Mouse (Mus musculus) embryonic facial prominence, embryonic 14.5 days (tissue): ENCODE results near the gene Dnajc19. TPM values are rescaled to one million over a fixed set of nuclear protein-coding genes. Genes with fewer than 3 reads are reported as not detected.
A peak's percentile ranks its signal among the peaks of the same experiment; 100 is the strongest.

ENCODE experiments used
- ATAC-seq: fragments of 200-750 bp; cut with Nextera tagmentation; 2 replicates; pipeline ENCODE4 v1.8.0; 2017; ENCODE audit warnings: low read depth, moderate number of reproducible peaks, moderate TSS enrichment
- DNase-seq: peaks from one replicate; pipeline ENCODE4 v3.0.0-alpha.2; 2015; ENCODE audit warnings: low spot score
- H3K27ac ChIP-seq: fragments of 300-500 bp; sonication (generic); replicated peaks from 2 replicates; pipeline ENCODE4 v1.5.1; 2014; ENCODE audit warnings: low read depth, mild to moderate bottlenecking, low read length, moderate library complexity
- H3K27me3 ChIP-seq: fragments of 300-500 bp; sonication (generic); replicated peaks from 2 replicates; pipeline ENCODE4 v1.6.1; 2014; ENCODE audit warnings: low read length; ENCODE audit not compliant: control insufficient read depth, insufficient read depth
- H3K36me3 ChIP-seq: fragments of 300-500 bp; sonication (generic); 2 replicates; pipeline ENCODE4 v1.6.1; 2014; ENCODE audit warnings: low read length, mixed read lengths; ENCODE audit not compliant: control insufficient read depth, insufficient read depth
- H3K4me1 ChIP-seq: fragments of 300-500 bp; sonication (generic); 2 replicates; pipeline ENCODE4 v1.6.1; 2014; ENCODE audit warnings: antibody characterized with exemption, low read length; ENCODE audit not compliant: control insufficient read depth, insufficient read depth
- H3K4me2 ChIP-seq: fragments of 300-500 bp; sonication (generic); 2 replicates; pipeline ENCODE4 v1.6.1; 2014; ENCODE audit warnings: low read depth, mild to moderate bottlenecking, low read length, moderate library complexity, mixed read lengths
- H3K4me3 ChIP-seq: fragments of 300-500 bp; sonication (generic); 2 replicates; pipeline ENCODE4 v1.5.1; 2014; ENCODE audit warnings: low read depth, mild to moderate bottlenecking, low read length
- H3K9ac ChIP-seq: fragments of 300-500 bp; sonication (generic); 2 replicates; pipeline ENCODE4 v1.6.1; 2014; ENCODE audit warnings: low read depth, mild to moderate bottlenecking, low read length, moderate library complexity, mixed read lengths
- H3K9me3 ChIP-seq: fragments of 300-500 bp; sonication (generic); 2 replicates; pipeline ENCODE4 v1.6.1; 2016; ENCODE audit warnings: low read length; ENCODE audit not compliant: control insufficient read depth
- WGBS: fragments of 180-500 bp; shearing (Covaris S2); extraction: QIAGEN DNeasy Blood & Tissue Kit; methylation state at CpG from one replicate; pipeline ENCODE4 v1.1.7; 2014; 5-methylcytosine and 5-hydroxymethylcytosine counted together
- polyA plus RNA-seq: library from polyadenylated mRNA; unstranded; fragments of >200 nt; fragmentation: Nextera tagmentation; extraction: Ambion mirVana; gene quantifications from 2 replicates; pipeline ENCODE4 v1.2.1, GENCODE M21; 2014

Gene Dnajc19
- polyA plus RNA-seq, 1 experiment from 2014 or later: 138 TPM

GRCm38 (mm10) chr3:34062352-34062751 lies 18.8 kb downstream of the Dnajc19 start:
- DNase-seq: no peak
- H3K4me1 ChIP-seq: no peaks in the 10 kb centered on the region
- no peak overlapping the region for H3K4me2 ChIP-seq
- H3K27ac ChIP-seq: no peak overlapping the region
- no peak for ATAC-seq
- H3K27me3 ChIP-seq: no peaks in the 10 kb centered on the region
- H3K36me3 ChIP-seq: peaks cover 60% of the 10 kb centered on the region
- no peak overlapping the region for H3K9ac ChIP-seq
- H3K4me3 ChIP-seq: no peak overlapping the region
- 92% methylated on average over 2 of the region's 2 CpGs for WGBS
- no peaks in the 10 kb centered on the region for H3K9me3 ChIP-seq

DNA sequence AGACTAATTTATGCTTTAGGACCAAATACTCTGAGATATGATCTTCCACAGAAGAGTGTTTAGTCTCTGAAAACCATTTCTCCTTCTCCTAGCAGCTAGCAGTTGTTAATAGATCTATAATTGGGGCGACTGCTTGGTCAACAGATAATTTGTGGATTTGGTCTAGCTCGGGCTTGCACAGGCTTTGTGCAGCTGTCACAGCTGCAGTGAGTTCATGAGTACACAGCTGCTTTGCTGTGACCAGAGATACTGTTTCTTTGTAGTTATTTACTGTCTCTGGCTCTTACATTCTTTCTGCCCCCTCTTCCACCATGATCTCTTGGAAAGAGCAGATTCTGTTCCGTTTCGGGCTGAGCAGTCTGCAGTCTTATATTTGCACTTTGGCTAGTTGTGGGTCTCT lies 39.1 kb downstream of the Dnajc19 start:
- Histone ChIP-seq H3K4me3 (no peak overlapping the region), H3K27me3 (no peaks in the 10 kb centered on the region), H3K27ac (no peak overlapping the region), H3K36me3 (peaks cover 42% of the 10 kb centered on the region), H3K4me2 (no peak overlapping the region), H3K4me1 (no peaks in the 10 kb centered on the region), H3K9ac (no peak overlapping the region), H3K9me3 (no peaks in the 10 kb centered on the region)
- WGBS: 78% methylated on average over 4 of the region's 4 CpGs
- ATAC-seq: no peak
- peak; percentile 38 for DNase-seq

DNA sequence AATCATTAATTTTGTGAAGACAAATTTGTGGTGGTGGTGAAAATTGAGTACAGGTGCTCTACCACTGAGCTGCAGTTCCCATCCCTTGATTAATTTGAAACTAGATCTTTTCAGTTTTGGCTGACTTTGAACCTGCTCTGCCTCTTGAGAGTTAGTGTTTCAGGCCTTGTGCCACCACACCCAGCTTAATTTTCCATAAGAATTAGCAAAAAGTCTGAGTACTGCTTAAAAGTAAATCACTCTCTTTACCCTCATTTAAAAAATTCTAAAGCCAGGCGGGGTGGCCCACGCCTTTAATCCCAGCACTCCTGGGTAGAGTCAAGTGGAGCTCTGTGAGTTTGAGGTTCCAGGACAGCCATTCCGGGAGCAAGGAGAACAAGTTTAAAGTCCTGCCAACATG lies 45.4 kb downstream of the Dnajc19 start:
- DNase-seq (no peak), ATAC-seq (no peak)
- WGBS: 78% methylated on average over 3 of the region's 3 CpGs
- Histone ChIP-seq H3K27ac (no peak overlapping the region), H3K4me2 (no peak overlapping the region), H3K9ac (no peak overlapping the region), H3K9me3 (no peaks in the 10 kb centered on the region), H3K4me3 (no peak overlapping the region), H3K27me3 (no peaks in the 10 kb centered on the region), H3K4me1 (0 out of 2 replicates have a peak, but pooled peaks cover 3% of the 10 kb centered on the region), H3K36me3 (0 out of 2 replicates have a peak, but pooled peaks cover 3% of the 10 kb centered on the region)

GRCm38 (mm10) chr3:34034803-34035202 lies 46.3 kb downstream of the Dnajc19 start:
- WGBS: 77% methylated on average over 1 of the region's 1 CpGs
- Histone ChIP-seq H3K4me3 (no peak overlapping the region), H3K36me3 (no peaks in the 10 kb centered on the region), H3K27ac (no peak overlapping the region), H3K9me3 (no peaks in the 10 kb centered on the region), H3K27me3 (no peaks in the 10 kb centered on the region), H3K9ac (no peak overlapping the region), H3K4me2 (no peak overlapping the region), H3K4me1 (0 out of 2 replicates have a peak, but pooled peaks cover 3% of the 10 kb centered on the region)
- ATAC-seq (no peak), DNase-seq (no peak)

- Histone ChIP-seq H3K27me3 (no peaks in the 10 kb centered on the region), H3K27ac (no peak overlapping the region), H3K4me2 (no peak overlapping the region), H3K4me1 (0 out of 2 replicates have a peak, but pooled peaks cover 3% of the 10 kb centered on the region), H3K36me3 (no peaks in the 10 kb centered on the region), H3K9ac (no peak overlapping the region), H3K4me3 (no peak overlapping the region), H3K9me3 (no peaks in the 10 kb centered on the region)
- ATAC-seq: no peak
- no peak for DNase-seq
- WGBS: 76% methylated on average over 3 of the region's 3 CpGs
Measured at GRCm38 (mm10) chr3:34033720-34034364, 47.3 kb downstream of the Dnajc19 start.

- no peak for ATAC-seq
Measured at GRCm38 (mm10) chr3:34030601-34031000, 50.5 kb downstream of the Dnajc19 start.

DNA sequence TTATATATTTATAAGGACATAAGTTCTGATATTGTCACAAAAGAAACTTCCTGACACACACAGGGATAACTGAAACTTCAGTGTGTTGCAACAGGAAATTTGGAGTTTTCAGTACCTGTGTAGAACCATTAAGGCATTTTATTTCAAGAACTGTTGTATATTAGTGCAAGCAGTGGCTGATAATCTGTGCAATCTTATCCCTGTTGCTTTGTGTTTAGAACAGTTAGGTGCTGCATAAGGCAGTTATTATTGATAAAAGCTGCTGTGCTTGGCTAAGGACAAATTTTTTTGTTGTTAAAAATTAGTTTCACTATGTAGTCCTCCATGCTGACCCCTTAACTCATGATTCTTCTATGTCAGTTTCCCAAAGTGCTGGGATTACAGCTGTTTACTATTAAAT lies 52.2 kb downstream of the Dnajc19 start:
- H3K4me2 ChIP-seq: no peak overlapping the region
- no peak overlapping the region for H3K4me3 ChIP-seq
- no peaks in the 10 kb centered on the region for H3K4me1 ChIP-seq
- DNase-seq (no peak), ATAC-seq (no peak)
- H3K9me3 ChIP-seq: no peaks in the 10 kb centered on the region
- H3K36me3 ChIP-seq: no peaks in the 10 kb centered on the region
- no peak overlapping the region for H3K9ac ChIP-seq
- H3K27me3 ChIP-seq: no peaks in the 10 kb centered on the region
- H3K27ac ChIP-seq: no peak overlapping the region

More at GRCm38 (mm10) chr3:34030601-34031000, 50.5 kb downstream of the Dnajc19 start:
- Histone ChIP-seq H3K27me3 (no peaks in the 10 kb centered on the region), H3K4me2 (no peak overlapping the region), H3K4me1 (0 out of 2 replicates have a peak, but pooled peaks cover 3% of the 10 kb centered on the region), H3K4me3 (no peak overlapping the region), H3K9ac (no peak overlapping the region), H3K9me3 (no peaks in the 10 kb centered on the region), H3K36me3 (no peaks in the 10 kb centered on the region), H3K27ac (no peak overlapping the region)
- no peak for DNase-seq
- 87% methylated on average over 3 of the region's 3 CpGs for WGBS

GRCm38 (mm10) chr3:34021259-34021828 lies 59.8 kb downstream of the Dnajc19 start:
- Histone ChIP-seq H3K27ac (no peak overlapping the region), H3K4me1 (peaks cover 10% of the 10 kb centered on the region; the same call in 1 of the 2 replicates), H3K4me3 (peak overlapping the region; percentile 97), H3K9ac (peak overlapping the region; percentile 100), H3K4me2 (peak overlapping the region; percentile 71), H3K27me3 (no peaks in the 10 kb centered on the region), H3K9me3 (no peaks in the 10 kb centered on the region), H3K36me3 (no peaks in the 10 kb centered on the region)
- ATAC-seq (no peak), DNase-seq (no peak)
- 66% methylated on average over 4 of the region's 4 CpGs for WGBS
